Mouse (Mus musculus): Measurements from ENCODE around the gene Impdh2. TPM values are rescaled to one million over a fixed set of nuclear protein-coding genes. Genes with fewer than 3 reads are reported as not detected.

Impdh2 gene
- polyA plus RNA-seq, 1 experiment from 2014 or later: 99.5 TPM

DNA sequence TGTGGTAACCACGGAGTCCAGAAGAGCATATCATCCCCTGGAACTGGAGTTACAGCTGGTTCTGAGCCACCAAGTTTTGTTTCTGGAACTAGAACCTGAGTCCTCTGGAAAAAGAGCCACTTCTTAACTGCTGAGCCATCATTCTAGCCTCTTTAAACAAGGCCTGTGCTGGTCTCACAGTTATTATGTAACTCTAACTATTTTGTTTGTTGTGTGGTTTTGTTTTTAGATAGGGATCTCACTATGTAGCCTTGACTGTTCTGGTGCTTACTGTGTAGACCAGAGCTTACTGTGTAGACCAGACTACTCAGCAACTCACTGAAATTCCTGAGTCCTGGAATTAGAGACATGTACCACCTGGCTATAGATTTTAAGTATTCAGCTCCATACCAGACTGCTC is 13.2 kb upstream of the Impdh2 start:
- 88% methylated on average over 1 of the region's 1 CpGs for WGBS

DNA sequence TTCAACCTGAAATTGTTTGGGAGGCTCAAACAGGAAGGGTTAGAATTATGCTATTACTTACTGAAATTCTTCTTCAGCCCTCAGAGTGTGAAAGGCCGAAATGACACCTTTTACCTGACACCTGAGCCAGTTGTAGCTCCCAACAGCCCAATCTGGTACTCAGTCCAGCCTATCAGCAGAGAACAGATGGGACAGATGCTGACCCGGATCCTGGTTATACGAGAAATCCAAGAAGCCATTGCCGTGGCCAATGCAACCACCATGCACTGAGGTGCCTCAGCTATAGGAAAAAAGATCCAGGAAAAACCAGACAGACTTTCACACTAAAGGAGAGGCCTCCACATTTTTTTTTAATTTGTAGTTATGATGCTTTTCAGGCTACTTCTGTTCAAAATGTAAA is 917 bp upstream of the Impdh2 start:
- ATAC-seq (ENCODE audit: extremely low read depth, insufficient number of reproducible peaks, low FRiP score, low TSS enrichment): no peak
- Histone ChIP-seq H3K9me3 (no peaks in the 10 kb centered on the region), H3K4me3 (no peak overlapping the region), H3K27me3 (replicated peaks) (no peaks in the 10 kb centered on the region), H3K9ac (0 out of 2 replicates have a peak overlapping the region, but pooled peaks have one; percentile 0), H3K4me1 (peaks cover 15% of the 10 kb centered on the region), H3K27ac (replicated peaks) (no peak overlapping the region), H3K4me2 (no peak overlapping the region), H3K36me3 (peaks cover 86% of the 10 kb centered on the region)
- WGBS: 80% methylated on average over 4 of the region's 4 CpGs

More for the DNA sequence above, 13.2 kb upstream of the Impdh2 start:
- peaks cover 94% of the 10 kb centered on the region for H3K36me3 ChIP-seq
- no peaks in the 10 kb centered on the region for H3K27me3 ChIP-seq (replicated peaks)
- H3K9me3 ChIP-seq: no peaks in the 10 kb centered on the region
- H3K9ac ChIP-seq: no peak overlapping the region
- no peak overlapping the region for H3K4me2 ChIP-seq
- H3K4me1 ChIP-seq: no peaks in the 10 kb centered on the region
- no peak for ATAC-seq (ENCODE audit: extremely low read depth, insufficient number of reproducible peaks, low FRiP score, low TSS enrichment)
- H3K4me3 ChIP-seq: no peak overlapping the region
- H3K27ac ChIP-seq (replicated peaks): no peak overlapping the region

DNA sequence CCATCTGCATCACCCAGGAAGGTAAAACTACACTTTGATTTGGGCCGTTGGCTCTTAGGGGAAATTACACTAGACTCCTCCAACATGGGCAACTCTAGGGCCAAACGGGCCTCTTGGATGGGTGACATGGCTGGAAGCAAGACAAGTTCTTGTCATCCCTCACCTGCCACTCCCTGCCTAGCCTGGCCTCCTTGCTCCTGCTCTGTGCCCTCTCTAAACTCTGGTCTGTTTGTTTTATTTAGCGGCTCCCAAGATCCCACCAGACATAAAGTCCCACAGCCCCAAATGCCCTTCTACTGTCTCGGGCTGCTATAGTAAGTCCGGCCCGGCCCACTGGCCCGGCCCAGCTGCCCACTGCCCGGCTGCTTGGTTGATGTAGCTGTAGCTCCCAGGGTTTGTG is 3.6 kb downstream of the Impdh2 start:
- H3K4me2 ChIP-seq: no peak overlapping the region
- no peak for ATAC-seq (ENCODE audit: extremely low read depth, insufficient number of reproducible peaks, low FRiP score, low TSS enrichment)
- peaks cover 34% of the 10 kb centered on the region for H3K4me1 ChIP-seq
- H3K4me3 ChIP-seq: no peak overlapping the region
- 88% methylated on average over 8 of the region's 8 CpGs for WGBS
- H3K27me3 ChIP-seq (replicated peaks): no peaks in the 10 kb centered on the region
- H3K9me3 ChIP-seq: no peaks in the 10 kb centered on the region
- H3K9ac ChIP-seq: peak overlapping the region; percentile 20; the same call in 1 of the 2 replicates
- H3K27ac ChIP-seq (replicated peaks): no peak overlapping the region
- peaks cover 58% of the 10 kb centered on the region for H3K36me3 ChIP-seq

DNA sequence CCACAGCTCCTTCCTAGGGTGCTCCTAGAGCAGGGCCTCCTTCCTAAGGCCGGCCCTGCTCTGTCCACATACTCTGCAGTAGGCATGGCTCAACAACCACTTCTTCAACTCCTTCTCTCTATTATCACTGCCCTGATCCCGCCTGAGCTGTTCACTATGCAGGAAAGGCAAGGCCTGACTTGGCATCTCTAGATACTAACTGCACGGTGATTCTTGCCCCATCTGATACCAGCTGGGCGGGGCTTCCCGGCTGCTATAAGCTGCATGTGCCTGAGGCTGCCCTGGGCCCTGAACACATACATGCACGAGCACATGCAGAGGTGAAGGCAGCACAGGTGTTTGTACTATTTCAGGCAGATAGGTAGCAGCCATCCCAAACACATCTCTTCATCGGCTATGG is 4.0 kb downstream of the Impdh2 start:
- WGBS: 80% methylated on average over 7 of the region's 7 CpGs
- Histone ChIP-seq H3K9ac (peak overlapping the region; percentile 20; the same call in 1 of the 2 replicates), H3K4me2 (no peak overlapping the region), H3K9me3 (no peaks in the 10 kb centered on the region), H3K36me3 (peaks cover 54% of the 10 kb centered on the region), H3K4me1 (peaks cover 39% of the 10 kb centered on the region), H3K27ac (replicated peaks) (no peak overlapping the region), H3K27me3 (replicated peaks) (no peaks in the 10 kb centered on the region), H3K4me3 (no peak overlapping the region)
- ATAC-seq (ENCODE audit: extremely low read depth, insufficient number of reproducible peaks, low FRiP score, low TSS enrichment): no peak

DNA sequence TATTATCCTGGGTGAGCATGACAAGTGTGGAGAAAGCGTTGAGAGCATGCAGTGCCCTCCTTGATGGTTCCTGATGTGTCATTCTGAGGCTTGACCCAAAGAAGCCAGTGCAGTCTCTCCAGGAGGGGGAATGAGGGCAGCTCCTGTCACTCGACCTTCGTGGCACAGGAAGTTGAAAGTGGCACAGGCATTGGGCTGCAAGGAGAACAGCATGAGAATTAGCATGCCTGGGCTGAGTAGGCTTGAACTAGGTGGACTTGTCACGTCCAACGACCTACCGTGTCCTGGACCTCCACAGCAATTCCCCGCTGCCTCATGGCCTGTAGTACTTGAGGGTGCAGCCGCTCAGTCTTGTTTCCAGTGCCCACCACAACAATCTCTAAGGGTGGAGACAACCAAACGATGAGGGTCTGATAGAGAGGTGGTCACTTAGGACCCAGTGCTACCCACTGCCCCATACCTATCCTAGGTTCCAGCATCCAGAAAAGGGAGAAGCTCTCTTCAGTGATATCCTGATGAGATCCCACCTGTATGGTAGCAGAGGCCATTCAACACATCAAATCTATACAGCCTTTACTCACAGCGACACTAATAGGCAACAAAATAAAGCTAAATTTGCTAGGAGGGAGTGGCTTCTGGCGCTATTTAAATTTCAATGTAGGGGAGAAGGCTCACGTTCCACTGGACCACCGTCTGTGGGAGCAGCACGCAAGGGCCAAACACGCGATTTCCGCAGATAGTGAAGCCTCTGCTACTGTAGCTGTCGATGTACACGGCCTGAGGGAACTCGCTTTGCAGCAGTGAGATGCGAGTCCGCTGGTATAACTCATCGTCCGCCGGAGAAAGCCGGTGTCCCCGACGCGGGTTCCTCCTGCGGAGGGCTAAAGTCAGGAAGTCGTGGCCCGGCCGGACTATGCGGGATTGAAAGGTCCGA is 6.1 kb downstream of the Impdh2 start:
- peaks cover 49% of the 10 kb centered on the region for H3K4me1 ChIP-seq
- peak overlapping the region; percentile 83 for H3K4me3 ChIP-seq
- H3K9me3 ChIP-seq: no peaks in the 10 kb centered on the region
- ATAC-seq (ENCODE audit: extremely low read depth, insufficient number of reproducible peaks, low FRiP score, low TSS enrichment): no peak
- H3K36me3 ChIP-seq: peaks cover 54% of the 10 kb centered on the region
- peak overlapping the region; percentile 94 for H3K4me2 ChIP-seq
- WGBS: 10% methylated on average over 35 of the region's 35 CpGs
- H3K27me3 ChIP-seq (replicated peaks): no peaks in the 10 kb centered on the region
- peak overlapping the region; percentile 93 for H3K9ac ChIP-seq
- peak overlapping the region; percentile 96 for H3K27ac ChIP-seq (replicated peaks)

DNA sequence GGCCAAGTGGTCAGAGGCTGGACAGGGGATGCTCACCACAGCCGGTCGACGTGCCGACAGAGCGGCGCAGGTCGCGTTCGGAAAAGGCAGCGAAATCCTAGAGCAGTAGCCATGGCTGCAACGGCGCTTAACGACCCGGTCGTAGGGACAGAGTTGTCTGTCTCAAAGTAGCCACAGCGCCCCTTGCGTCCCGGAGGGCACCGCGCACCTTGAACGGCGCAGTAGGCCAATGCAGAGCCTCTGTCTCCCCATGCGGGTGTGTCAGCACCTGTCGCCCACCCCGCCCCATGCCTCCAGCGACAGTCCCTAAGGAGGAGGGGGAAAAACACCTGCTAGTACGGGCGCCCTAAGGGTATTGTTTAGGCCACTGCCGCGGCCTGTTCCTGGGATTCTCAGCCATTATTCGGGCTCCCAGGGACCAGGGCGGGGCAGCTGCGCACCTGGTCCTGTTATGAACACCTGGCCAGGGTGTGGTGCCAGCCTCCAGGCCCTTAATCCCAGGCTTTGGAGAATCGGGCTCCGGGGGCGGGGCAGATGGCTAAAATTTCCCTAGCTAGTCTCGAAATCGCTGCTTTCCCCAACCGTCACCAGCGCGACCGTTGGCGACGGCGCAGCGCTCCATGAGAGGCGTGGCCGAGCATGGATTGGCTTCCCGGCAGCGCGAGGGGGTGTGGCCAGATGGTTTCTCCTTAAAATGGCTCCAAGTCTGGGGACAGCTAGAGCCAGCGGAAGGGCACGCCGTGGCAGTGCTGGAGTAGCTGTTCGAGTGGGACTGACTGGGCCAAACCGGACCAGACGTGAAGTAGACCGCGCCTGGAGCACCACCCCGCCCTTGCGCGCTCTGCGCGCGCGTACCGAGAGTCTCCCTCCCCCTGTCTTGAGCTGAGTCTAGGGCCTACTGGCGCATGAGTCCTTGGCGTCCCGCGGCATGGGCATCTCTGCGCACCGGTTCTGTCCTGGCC is 7.0 kb downstream of the Impdh2 start, which contains the start of gene Ndufaf3:
Gene Ndufaf3 (minus strand): TSS at position 620 of the 962 bp plus-strand sequence.
- H3K9ac ChIP-seq: peak within 1 kb of the TSS; percentile 93
- WGBS: under 1% methylated on average over 72 of the region's 73 CpGs
- peak; percentile 75 for ATAC-seq (ENCODE audit: extremely low read depth, insufficient number of reproducible peaks, low FRiP score, low TSS enrichment)
- peaks cover 40% of the 10 kb centered on the region for H3K4me1 ChIP-seq
- peak within 1 kb of the TSS; percentile 94 for H3K4me2 ChIP-seq
- no peaks in the 10 kb centered on the region for H3K27me3 ChIP-seq (replicated peaks)
- peaks cover 54% of the 10 kb centered on the region for H3K36me3 ChIP-seq
- peak within 1 kb of the TSS; percentile 96 for H3K27ac ChIP-seq (replicated peaks)
- peak within 1 kb of the TSS; percentile 83 for H3K4me3 ChIP-seq
- no peaks in the 10 kb centered on the region for H3K9me3 ChIP-seq

DNA sequence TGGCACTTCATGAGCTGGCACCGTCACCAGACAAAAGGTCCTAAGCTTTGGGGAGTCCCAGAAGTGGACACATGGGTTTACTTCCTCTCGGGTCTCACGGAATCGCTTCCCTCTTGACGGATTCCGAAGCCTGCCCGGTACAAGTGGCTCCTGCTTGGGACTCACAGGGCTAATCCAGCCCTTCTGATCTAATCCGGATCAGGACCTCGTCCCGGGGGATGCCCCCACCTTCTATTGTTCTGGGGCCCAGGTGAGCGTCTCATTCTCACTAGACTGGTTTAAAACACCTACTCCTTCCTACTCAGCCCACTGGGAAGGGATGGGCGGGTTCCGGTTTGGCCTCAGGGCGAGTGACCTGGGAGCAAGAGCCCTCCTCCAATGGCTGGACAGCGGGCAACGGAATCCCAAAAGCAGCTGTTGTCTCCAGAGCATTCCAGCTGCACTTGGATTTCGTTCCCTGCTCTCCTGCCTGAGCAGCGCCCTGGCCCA is 7.9 kb downstream of the Impdh2 start:
- H3K4me2 ChIP-seq: peak overlapping the region; percentile 94
- peaks cover 54% of the 10 kb centered on the region for H3K36me3 ChIP-seq
- no peaks in the 10 kb centered on the region for H3K27me3 ChIP-seq (replicated peaks)
- peaks cover 40% of the 10 kb centered on the region for H3K4me1 ChIP-seq
- H3K9ac ChIP-seq: peak overlapping the region; percentile 93
- ATAC-seq (ENCODE audit: extremely low read depth, insufficient number of reproducible peaks, low FRiP score, low TSS enrichment): no peak
- peak overlapping the region; percentile 83 for H3K4me3 ChIP-seq
- WGBS: 9% methylated on average over 18 of the region's 18 CpGs
- H3K27ac ChIP-seq (replicated peaks): peak overlapping the region; percentile 96
- H3K9me3 ChIP-seq: no peaks in the 10 kb centered on the region

DNA sequence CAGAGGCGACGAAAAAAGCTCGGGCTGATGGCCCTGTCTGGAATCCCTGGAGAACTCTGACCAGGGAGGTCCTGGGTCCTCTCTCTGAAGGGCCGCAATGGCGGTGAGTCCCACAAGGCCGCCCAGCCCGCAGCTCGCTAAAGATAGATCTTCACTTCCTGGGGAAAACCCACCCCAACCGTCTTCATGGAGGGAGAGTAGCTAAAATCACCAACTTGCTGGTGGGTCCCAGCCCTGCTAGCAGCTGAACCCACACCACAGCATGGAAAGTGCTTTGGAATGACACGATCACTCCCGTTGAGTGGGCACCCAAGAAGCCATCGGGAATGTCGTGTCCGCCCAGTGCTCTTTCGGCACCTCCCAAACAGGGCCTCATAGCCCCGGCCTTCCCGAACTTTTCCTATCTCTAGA is 8.4 kb downstream of the Impdh2 start:
- no peaks in the 10 kb centered on the region for H3K9me3 ChIP-seq
- peaks cover 54% of the 10 kb centered on the region for H3K36me3 ChIP-seq
- no peaks in the 10 kb centered on the region for H3K27me3 ChIP-seq (replicated peaks)
- peak overlapping the region; percentile 83 for H3K4me3 ChIP-seq
- no peak for ATAC-seq (ENCODE audit: extremely low read depth, insufficient number of reproducible peaks, low FRiP score, low TSS enrichment)
- peaks cover 41% of the 10 kb centered on the region for H3K4me1 ChIP-seq
- 64% methylated on average over 17 of the region's 17 CpGs for WGBS
- H3K4me2 ChIP-seq: peak overlapping the region; percentile 94
- H3K9ac ChIP-seq: peak overlapping the region; percentile 93
- H3K27ac ChIP-seq (replicated peaks): peak overlapping the region; percentile 96; the same call in 1 of the 2 replicates

DNA sequence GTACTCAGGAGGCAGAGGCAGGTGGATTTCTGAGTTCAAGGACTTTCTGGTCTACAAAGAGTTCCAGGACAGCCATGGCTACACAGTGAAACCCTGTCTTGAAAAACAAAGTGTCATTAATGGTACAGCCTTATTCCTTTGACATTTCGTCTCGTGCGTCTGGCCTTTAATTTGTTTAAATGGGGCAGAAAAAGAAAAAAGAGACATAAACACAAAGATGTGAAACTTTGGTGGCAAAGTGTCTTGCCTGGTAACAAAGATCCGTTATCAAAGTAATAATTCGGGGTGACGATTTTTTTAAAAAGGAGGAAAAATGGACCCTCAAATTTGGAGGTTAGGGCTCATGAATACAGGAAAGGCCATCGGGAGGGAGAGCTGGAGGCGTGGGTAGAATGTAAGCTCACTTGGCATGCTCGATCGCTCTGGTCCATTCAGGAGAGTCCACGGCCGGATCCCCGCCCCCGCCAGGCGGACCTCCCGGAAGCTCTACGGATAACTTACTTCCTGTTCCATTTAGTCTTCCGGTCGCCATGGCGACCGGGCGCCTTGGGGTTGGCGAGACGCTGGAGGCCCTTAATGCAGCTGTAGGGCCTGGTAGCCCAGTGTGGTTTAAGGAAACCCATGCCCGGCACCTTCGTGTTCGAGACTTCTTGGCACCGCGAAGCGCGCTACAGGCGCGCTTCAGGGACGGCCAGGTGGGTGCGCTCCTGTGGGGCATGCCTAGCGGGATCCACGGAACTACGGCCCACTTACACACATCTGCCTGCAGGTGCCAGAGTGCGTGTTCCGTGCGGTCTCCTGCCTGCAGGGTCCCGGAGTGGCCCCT is 9.5 kb downstream of the Impdh2 start, which contains the start of gene Dalrd3:
Gene Dalrd3 (plus strand): TSS at position 506 of the 826 bp plus-strand sequence.
- peak; percentile 17; the same call in 1 of the 2 replicates for ATAC-seq (ENCODE audit: extremely low read depth, insufficient number of reproducible peaks, low FRiP score, low TSS enrichment)
- WGBS: 5% methylated on average over 42 of the region's 42 CpGs
- no peaks in the 10 kb centered on the region for H3K27me3 ChIP-seq (replicated peaks)
- no peaks in the 10 kb centered on the region for H3K9me3 ChIP-seq
- H3K36me3 ChIP-seq: peaks cover 53% of the 10 kb centered on the region
- peak within 1 kb of the TSS; percentile 68 for H3K4me3 ChIP-seq
- H3K27ac ChIP-seq (replicated peaks): peak within 1 kb of the TSS; percentile 60
- H3K9ac ChIP-seq: peak within 1 kb of the TSS; percentile 83
- peak within 1 kb of the TSS; percentile 98 for H3K4me2 ChIP-seq
- H3K4me1 ChIP-seq: peaks cover 51% of the 10 kb centered on the region

DNA sequence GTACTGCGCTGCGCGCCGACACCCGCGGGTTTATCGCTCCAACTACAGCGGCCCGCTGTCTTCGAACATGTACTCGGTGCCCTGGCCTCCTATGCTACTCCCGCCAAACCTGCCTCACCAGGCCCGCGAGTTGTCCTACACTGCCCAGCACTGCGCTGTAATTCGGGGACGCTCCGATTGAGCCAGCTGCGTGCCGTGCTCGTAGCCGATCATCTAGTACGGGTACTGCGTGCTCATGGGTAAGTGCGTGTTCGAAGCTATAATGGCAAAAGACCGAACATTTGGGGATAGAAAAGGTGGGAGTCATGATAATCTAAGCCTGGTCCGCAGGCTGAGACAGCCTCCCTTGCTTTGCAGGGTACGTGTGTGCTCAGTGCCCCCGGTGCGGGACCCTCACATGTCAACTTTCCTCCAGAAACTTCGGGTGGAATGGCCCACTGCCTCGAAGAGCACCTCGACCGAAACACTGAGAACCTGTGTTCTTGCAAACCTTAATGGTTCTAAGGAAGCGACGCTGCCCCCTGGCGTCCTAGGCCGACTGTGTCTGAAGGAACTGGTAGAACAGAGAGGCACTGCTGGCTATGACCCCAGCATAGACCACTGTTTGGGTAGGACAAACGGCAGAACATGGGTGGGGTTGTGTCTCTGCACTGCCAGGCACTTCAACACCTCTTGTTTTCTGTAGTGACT is 10.3 kb downstream of the Impdh2 start:
- H3K27me3 ChIP-seq (replicated peaks): no peaks in the 10 kb centered on the region
- H3K4me1 ChIP-seq: peaks cover 58% of the 10 kb centered on the region
- no peaks in the 10 kb centered on the region for H3K9me3 ChIP-seq
- H3K9ac ChIP-seq: peak overlapping the region; percentile 83
- WGBS: 1% methylated on average over 40 of the region's 40 CpGs
- H3K4me2 ChIP-seq: peak overlapping the region; percentile 98
- peaks cover 53% of the 10 kb centered on the region for H3K36me3 ChIP-seq
- ATAC-seq (ENCODE audit: extremely low read depth, insufficient number of reproducible peaks, low FRiP score, low TSS enrichment): no peak
- H3K27ac ChIP-seq (replicated peaks): peak overlapping the region; percentile 60
- peak overlapping the region; percentile 68 for H3K4me3 ChIP-seq

Data from heart, embryonic 13.5 days (tissue).